Mouse (Mus musculus) midbrain, embryonic 14.5 days (tissue): ENCODE measurements around the gene Mmp2. TPM values are rescaled to one million over a fixed set of nuclear protein-coding genes. Genes with fewer than 3 reads are reported as not detected.

Experiments used
- ATAC-seq: fragments of 200-750 bp; cut with Nextera tagmentation; 2 replicates; pipeline ENCODE4 v1.8.0; 2017; ENCODE audit warnings: moderate number of reproducible peaks, moderate library complexity; ENCODE audit not compliant: low FRiP score, low TSS enrichment
- DNase-seq: peaks from one replicate; pipeline ENCODE4 v3.0.0-alpha.2; 2015
- H3K27ac ChIP-seq: fragments of 300-500 bp; sonication (generic); replicated peaks from 2 replicates; pipeline ENCODE4 v1.5.1; 2014; ENCODE audit warnings: mild to moderate bottlenecking, low read depth, low read length, moderate library complexity
- H3K27me3 ChIP-seq: fragments of 300-500 bp; sonication (generic); 2 replicates; pipeline ENCODE4 v1.6.1; 2014; ENCODE audit warnings: low read length, control low read depth, mixed read lengths; ENCODE audit not compliant: control insufficient read depth, insufficient read depth
- H3K36me3 ChIP-seq: fragments of 300-500 bp; sonication (generic); 2 replicates; pipeline ENCODE4 v1.6.1; 2014; ENCODE audit warnings: low read length, control low read depth; ENCODE audit not compliant: control insufficient read depth, insufficient read depth
- H3K4me1 ChIP-seq: fragments of 300-500 bp; sonication (generic); 2 replicates; pipeline ENCODE4 v1.6.1; 2014; ENCODE audit warnings: mild to moderate bottlenecking, antibody characterized with exemption, low read length, control low read depth; ENCODE audit not compliant: control insufficient read depth, insufficient read depth
- H3K4me2 ChIP-seq: fragments of 300-500 bp; sonication (generic); 2 replicates; pipeline ENCODE4 v1.6.1; 2014; ENCODE audit warnings: mild to moderate bottlenecking, low read length, moderate library complexity
- H3K4me3 ChIP-seq: fragments of 300-500 bp; sonication (generic); replicated peaks from 2 replicates; pipeline ENCODE4 v1.5.1; 2014; ENCODE audit warnings: low read depth, low read length
- H3K9ac ChIP-seq: fragments of 300-500 bp; sonication (generic); replicated peaks from 2 replicates; pipeline ENCODE4 v1.6.1; 2014; ENCODE audit warnings: mild to moderate bottlenecking, low read length, moderate library complexity
- H3K9me3 ChIP-seq: fragments of 300-500 bp; sonication (generic); 2 replicates; pipeline ENCODE4 v1.6.1; 2016; ENCODE audit warnings: low read length, control low read depth, mixed read lengths; ENCODE audit not compliant: control insufficient read depth
- WGBS: fragments of 180-500 bp; shearing (Covaris S2); extraction: QIAGEN DNeasy Blood & Tissue Kit; methylation state at CpG from one replicate; pipeline ENCODE4 v1.1.7; 2014; 5-methylcytosine and 5-hydroxymethylcytosine counted together
- polyA plus RNA-seq: library from polyadenylated mRNA; unstranded; fragments of >200 nt; fragmentation: Nextera tagmentation; extraction: Ambion mirVana; gene quantifications from 2 replicates; pipeline ENCODE4 v1.2.1, GENCODE M21; 2014

The Mmp2 gene
- polyA plus RNA-seq, 1 experiment from 2014 or later: 22.2 TPM

DNA sequence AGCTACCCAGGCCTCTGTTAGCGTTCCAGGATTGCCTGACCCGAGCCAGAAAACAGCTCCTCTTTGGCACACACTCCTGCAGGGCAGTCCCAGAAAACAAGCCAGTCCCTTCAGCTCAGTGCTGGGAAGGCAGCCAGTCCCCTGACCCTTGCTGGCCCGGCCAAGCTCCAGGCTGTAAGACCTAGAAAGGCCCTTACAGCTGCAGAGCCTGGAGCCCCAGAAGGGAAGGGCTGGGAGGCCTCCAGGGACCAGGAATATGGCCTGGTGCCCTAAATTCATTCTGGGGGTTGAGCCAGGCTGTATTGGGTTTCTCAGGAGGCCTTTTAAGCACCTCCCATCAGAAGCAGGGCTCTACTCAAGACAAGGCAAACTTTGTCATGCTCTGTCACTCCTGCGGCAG, 23.1 kb downstream of the Mmp2 start:
- 64% methylated on average over 4 of the region's 4 CpGs for WGBS
- H3K27ac ChIP-seq: 0 out of 2 replicates have a peak overlapping the region, but pooled peaks have one; percentile 3

DNA sequence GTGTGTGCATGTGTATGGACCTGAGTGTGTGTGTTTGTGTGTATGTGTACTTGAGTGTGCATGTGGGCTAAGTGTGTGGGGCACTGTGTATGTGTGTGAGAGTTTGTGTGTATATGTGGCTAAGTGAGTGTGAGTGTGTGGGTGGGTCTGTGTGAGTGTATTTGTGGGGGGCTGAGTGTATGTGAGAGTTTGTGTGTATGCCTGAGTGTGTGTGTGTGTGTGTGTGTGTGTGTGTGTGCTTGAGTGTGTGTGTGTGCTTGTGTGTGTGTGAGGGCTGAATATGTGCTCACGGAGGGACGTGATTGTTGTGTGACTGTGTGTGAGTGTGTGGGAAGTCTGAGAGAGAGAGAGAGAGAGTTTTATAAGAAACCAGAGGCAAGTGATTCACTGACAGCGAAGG, 24.3 kb downstream of the Mmp2 start:
- Histone ChIP-seq H3K9ac (no peak overlapping the region), H3K27ac (no peak overlapping the region), H3K36me3 (no peaks in the 10 kb centered on the region), H3K27me3 (no peaks in the 10 kb centered on the region), H3K9me3 (no peaks in the 10 kb centered on the region), H3K4me2 (no peak overlapping the region), H3K4me1 (peaks cover 12% of the 10 kb centered on the region), H3K4me3 (no peak overlapping the region)
- ATAC-seq (no peak), DNase-seq (no peak)
- WGBS: 98% methylated on average over 3 of the region's 3 CpGs

More for the DNA sequence above, 23.1 kb downstream of the Mmp2 start:
- peak; percentile 24; the same call in 1 of the 2 replicates for ATAC-seq
- H3K27me3 ChIP-seq: no peaks in the 10 kb centered on the region
- DNase-seq: peak; percentile 55
- H3K9ac ChIP-seq: no peak overlapping the region
- H3K9me3 ChIP-seq: no peaks in the 10 kb centered on the region
- no peak overlapping the region for H3K4me2 ChIP-seq
- peaks cover 12% of the 10 kb centered on the region for H3K4me1 ChIP-seq
- H3K36me3 ChIP-seq: no peaks in the 10 kb centered on the region
- no peak overlapping the region for H3K4me3 ChIP-seq

DNA sequence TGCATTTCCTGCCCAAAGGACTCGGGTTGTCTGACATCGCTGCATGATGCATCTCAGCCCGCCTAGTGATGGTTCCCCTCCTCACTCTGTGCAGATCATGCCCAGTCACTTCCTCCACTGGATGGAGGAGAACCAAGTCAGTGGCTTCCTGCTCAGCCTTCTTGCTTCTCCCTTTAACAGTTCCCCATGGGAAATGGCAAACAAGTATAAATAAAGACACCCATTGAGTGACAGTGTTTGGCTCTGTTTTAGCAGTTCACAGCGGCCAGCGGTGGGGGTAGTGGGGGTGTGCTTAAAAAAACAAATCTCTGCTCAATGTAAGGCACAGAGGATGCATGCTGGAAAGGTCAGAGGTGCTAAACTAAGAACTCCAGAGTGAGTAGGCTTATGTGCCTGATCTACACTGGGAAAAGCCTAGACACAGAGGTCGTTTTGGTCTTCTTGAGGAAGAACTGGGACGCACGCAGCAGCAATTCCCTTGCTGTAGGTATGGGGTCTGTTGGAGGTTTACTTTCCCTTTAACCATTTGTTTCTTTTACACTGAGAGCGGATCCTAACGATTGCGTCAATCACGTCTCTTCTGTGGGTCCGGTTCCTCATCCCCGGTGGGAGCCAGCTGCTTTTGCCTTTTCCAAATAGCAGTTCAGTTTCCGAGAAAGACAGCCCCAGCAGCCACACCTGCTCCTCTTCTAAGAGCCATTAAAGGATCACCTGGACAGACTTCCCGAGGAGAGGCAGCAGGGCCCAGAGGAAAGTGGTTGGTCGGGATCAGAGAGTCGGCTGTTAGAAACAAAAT, 26.3 kb downstream of the Mmp2 start:
- H3K27ac ChIP-seq: no peak overlapping the region
- no peaks in the 10 kb centered on the region for H3K27me3 ChIP-seq
- no peaks in the 10 kb centered on the region for H3K9me3 ChIP-seq
- no peak for DNase-seq
- no peaks in the 10 kb centered on the region for H3K36me3 ChIP-seq
- ATAC-seq: no peak
- WGBS: 69% methylated on average over 18 of the region's 18 CpGs
- no peak overlapping the region for H3K4me3 ChIP-seq
- no peak overlapping the region for H3K9ac ChIP-seq
- peaks cover 4% of the 10 kb centered on the region; the same call in 1 of the 2 replicates for H3K4me1 ChIP-seq
- H3K4me2 ChIP-seq: no peak overlapping the region

DNA sequence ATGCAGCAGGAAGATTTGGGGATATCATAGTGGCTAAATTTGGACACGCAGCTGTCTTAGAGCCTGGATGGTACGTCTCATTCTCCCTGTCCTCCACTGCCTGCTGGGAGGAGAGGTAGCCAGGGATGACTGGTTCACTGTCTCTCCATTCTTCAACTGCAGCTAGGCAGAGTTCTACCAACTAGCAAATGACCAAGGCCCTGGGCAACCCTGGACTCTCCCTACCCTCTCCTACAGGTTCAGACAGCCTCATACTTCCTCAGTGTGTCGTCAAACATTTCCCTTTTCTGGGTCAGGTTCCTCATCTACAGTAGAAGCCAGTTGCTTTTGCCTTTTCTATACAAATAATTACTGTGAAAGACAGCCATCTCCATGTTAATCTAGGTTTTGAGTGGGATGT, 27.6 kb downstream of the Mmp2 start:
- H3K4me1 ChIP-seq: peaks cover 4% of the 10 kb centered on the region; the same call in 1 of the 2 replicates
- H3K36me3 ChIP-seq: no peaks in the 10 kb centered on the region
- peak overlapping the region; percentile 57; the same call in 1 of the 2 replicates for H3K4me3 ChIP-seq
- no peaks in the 10 kb centered on the region for H3K27me3 ChIP-seq
- WGBS: 91% methylated on average over 3 of the region's 3 CpGs
- ATAC-seq: no peak
- H3K27ac ChIP-seq: no peak overlapping the region
- no peak for DNase-seq
- peak overlapping the region; percentile 74 for H3K4me2 ChIP-seq
- no peaks in the 10 kb centered on the region for H3K9me3 ChIP-seq
- no peak overlapping the region for H3K9ac ChIP-seq

DNA sequence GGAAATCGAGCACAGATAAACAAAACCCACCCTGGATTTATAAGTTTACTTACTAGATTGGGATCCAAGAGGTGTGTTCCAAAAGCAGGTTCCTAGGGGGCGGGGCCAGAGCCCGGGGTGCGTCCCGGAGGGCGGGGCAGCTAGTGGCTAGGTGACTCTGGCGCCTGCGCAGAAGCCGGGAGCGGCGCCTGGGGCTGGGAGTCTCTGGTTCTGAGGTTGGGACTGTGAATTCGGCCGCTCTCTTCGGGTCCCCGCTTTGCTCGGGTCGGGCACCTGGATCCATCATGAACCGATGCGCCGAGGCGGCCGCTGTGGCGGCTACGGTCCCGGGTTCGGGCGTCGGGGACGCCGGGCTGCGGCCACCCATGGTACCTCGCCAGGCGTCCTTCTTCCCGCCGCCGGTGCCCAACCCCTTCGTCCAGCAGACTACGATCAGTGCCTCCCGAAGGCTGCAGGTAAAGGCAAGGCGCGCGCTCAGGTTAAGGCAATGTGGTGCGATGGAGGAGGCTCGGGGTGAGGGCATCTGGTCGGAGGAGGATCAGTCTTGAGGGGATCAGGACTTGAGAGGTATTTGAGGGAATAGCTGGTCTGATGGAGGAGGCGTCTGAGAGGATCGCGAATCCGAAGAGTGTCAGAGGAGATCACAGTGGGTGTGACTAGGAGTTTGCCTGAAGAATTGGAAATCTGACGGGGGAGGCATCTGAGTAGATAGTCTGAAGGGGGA, 28.2 kb downstream of the Mmp2 start, which contains the start of gene Lpcat2:
Gene Lpcat2 (plus strand): TSS at position 169 of the 724 bp plus-strand sequence.
- Histone ChIP-seq H3K27me3 (no peaks in the 10 kb centered on the region), H3K4me3 (peak within 1 kb of the TSS; percentile 57), H3K4me1 (0 out of 2 replicates have a peak, but pooled peaks cover under 1% of the 10 kb centered on the region), H3K36me3 (no peaks in the 10 kb centered on the region), H3K4me2 (peak within 1 kb of the TSS; percentile 74), H3K9me3 (no peaks in the 10 kb centered on the region), H3K9ac (peak within 1 kb of the TSS; percentile 71), H3K27ac (no peak within 1 kb of the TSS)
- DNase-seq: peak; percentile 88
- ATAC-seq: peak; percentile 60; the same call in 1 of the 2 replicates
- 1% methylated on average over 50 of the region's 50 CpGs for WGBS

DNA sequence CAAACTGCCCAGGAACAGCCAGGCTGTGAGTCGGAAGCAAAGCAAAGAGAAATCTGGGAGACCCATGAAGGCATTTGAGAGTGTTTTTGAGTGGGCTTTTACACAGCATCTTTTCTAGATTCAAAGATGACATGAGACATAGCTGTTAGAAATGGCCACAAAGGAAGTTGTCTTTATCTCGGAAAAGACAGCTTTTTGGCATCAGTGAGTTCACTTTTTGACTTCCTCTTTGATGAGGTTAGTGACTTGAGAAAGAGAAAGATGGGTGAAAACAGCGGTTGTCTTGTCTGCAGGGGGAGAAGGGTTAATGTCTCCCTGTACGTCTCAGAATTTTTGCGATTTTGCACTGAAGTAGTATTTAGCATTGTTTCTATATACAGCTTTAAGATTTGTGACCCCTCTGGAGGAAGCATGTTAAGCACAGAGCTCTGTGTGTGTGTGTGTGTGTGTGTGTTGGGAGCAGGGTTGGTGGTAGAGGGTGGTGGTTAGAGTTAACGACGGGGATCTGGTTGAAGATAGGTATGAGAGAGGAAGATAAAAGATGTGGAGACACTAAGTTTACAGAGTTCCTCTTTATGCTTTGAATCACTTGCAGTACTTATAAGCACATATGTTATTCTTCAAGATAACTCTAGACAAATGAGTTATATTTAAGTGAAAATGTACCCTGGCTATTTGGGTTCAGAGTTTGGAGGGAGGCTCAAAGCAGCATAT, 29.3 kb downstream of the Mmp2 start:
- H3K4me2 ChIP-seq: peak overlapping the region; percentile 74; the same call in 1 of the 2 replicates
- ATAC-seq: no peak
- no peaks in the 10 kb centered on the region for H3K4me1 ChIP-seq
- WGBS: 92% methylated on average over 7 of the region's 7 CpGs
- H3K9me3 ChIP-seq: no peaks in the 10 kb centered on the region
- peak overlapping the region; percentile 57 for H3K4me3 ChIP-seq
- H3K27ac ChIP-seq: no peak overlapping the region
- H3K9ac ChIP-seq: no peak overlapping the region
- H3K27me3 ChIP-seq: no peaks in the 10 kb centered on the region
- H3K36me3 ChIP-seq: no peaks in the 10 kb centered on the region
- no peak for DNase-seq

DNA sequence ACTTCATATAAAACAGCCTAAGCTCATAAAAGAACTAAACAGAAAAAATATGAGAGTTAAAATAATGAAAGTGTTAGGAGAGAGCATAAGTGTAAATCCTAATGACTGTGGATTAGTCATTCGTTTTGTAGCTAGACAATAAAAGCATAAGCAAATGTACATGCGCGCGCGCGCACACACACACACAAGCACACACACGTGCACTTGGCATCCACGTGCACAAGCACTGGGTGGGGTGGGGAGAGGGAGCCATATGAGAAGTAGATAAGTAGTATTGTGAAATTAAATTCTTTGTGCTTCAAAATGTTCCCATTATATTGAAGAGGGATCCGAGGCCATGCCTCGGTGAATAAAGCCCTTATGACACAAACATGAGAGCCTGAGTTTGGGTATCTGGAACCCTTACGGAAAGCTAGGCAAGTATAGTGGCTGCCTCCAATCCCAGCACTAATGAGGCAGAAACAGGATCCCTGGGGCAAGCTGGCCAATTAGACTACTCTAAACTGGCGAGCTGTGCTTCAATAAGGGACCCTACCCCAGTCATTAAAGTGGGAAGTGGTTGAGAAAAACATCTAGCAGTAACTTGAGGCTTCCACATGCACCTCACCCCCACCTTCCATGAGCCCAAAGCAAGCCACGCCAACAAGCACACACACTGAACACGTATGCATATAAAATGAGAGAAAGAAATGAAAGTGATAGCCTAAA, 31.5 kb downstream of the Mmp2 start:
- no peak overlapping the region for H3K9ac ChIP-seq
- H3K36me3 ChIP-seq: no peaks in the 10 kb centered on the region
- ATAC-seq: no peak
- no peak for DNase-seq
- no peak overlapping the region for H3K27ac ChIP-seq
- H3K27me3 ChIP-seq: no peaks in the 10 kb centered on the region
- no peaks in the 10 kb centered on the region for H3K9me3 ChIP-seq
- no peaks in the 10 kb centered on the region for H3K4me1 ChIP-seq
- H3K4me2 ChIP-seq: no peak overlapping the region
- 88% methylated on average over 14 of the region's 14 CpGs for WGBS
- no peak overlapping the region for H3K4me3 ChIP-seq

DNA sequence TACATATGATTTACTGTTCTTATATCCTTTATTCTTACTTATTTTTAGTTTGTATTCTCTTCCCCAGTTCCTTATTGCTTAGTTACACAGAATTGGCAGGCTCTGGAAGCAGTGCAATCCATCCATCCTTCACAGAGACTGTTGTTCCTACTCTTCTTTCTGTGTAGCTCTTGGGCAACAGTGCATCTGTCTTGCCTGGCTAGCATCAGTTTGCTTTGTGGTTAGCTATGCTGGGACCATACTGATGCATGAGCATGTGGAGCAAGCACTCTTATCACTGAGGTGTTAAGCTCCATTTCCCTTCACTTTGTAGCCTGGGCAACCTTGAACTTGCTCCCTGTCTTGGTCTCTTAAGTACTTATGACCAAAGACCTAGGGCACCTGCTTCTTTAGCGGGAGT, 34.9 kb downstream of the Mmp2 start:
- no peaks in the 10 kb centered on the region for H3K36me3 ChIP-seq
- DNase-seq: no peak
- ATAC-seq: no peak
- H3K27me3 ChIP-seq: no peaks in the 10 kb centered on the region
- H3K9ac ChIP-seq: no peak overlapping the region
- no peaks in the 10 kb centered on the region for H3K4me1 ChIP-seq
- no peak overlapping the region for H3K27ac ChIP-seq
- no peak overlapping the region for H3K4me3 ChIP-seq
- WGBS: 90% methylated on average over 1 of the region's 1 CpGs
- no peaks in the 10 kb centered on the region for H3K9me3 ChIP-seq
- H3K4me2 ChIP-seq: no peak overlapping the region
